ENCODE assay signal across 30 mouse cellular contexts in the genomic region with DNA sequence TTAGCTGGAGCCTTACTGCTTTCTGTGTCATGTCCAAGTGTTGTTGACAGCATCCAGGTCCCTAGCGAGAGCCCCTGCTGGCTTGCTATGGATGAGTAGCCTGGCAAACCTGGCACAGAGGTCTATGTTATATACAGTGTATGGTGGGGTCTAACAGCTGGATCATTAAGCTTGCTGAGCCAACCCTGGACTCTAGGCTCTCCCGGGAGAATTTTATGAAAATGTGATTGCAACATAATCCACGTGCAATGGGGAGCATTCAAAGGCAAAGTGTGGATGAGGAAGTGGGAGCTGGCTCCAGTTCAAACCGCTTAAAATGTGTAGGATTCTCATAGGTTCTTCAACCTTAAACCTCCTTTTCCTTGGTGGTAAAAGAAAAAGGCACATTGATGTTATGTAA.
A peak's percentile ranks its signal among the peaks of the same experiment; 100 is the strongest.
DNase-seq lines count a peak whose midpoint lies in the region; ATAC-seq and TF ChIP-seq lines count a peak whose summit lies in the region.
"Had no signal": no experiment of that assay in that cellular context is flagged by ENCODE, and none has a peak within 500 bp of the region (broad histone marks: within the 10 kb centered on the region; RNA-seq: fewer than 3 reads in every experiment).

No protein-coding gene starts in this region.

- no peak for TF ChIP-seq CTCF in lung, embryonic 14.5 days (IDR thresholded peaks at IDR 0.05; ENCODE audit: low read depth)

- peak; percentile 56 for DNase-seq in lung, embryonic 14.5 days
- DNase-seq in lung, postnatal 14 days = no peak
- DNase-seq in midbrain, embryonic 11.5 days (ENCODE audit: low spot score, missing footprints) = peak; percentile 14
- DNase-seq in NIH3T3 (ENCODE audit: low read depth) = peak; percentile 63
- DNase-seq in left cerebral cortex, postnatal 25 days (ENCODE audit: low spot score in 2 of 2) = no peak
- DNase-seq: adrenal gland, postnatal 14 days; B cell, adult 2 months; cerebellum, adult 11 months; cerebellum, adult 9-10 months; cerebellum, postnatal 36 days; embryo, embryonic 11 days; forebrain, postnatal 0 days; heart, postnatal 10 days; kidney, adult 9 months; kidney, postnatal 10 days; layer of hippocampus, adult 9-11 months; liver, embryonic 13.5 days; right cerebral cortex, postnatal 25 days; thymus, postnatal 14 days had no signal

- H3K36me3 ChIP-seq in lung, embryonic 14.5 days (ENCODE audit: insufficient read depth) = no peaks in the 10 kb centered on the region
- H3K36me3 ChIP-seq in midbrain, embryonic 11.5 days (ENCODE audit: control insufficient read depth, insufficient read depth, low read length) = no peaks in the 10 kb centered on the region
- H3K36me3 ChIP-seq in midbrain, embryonic 16.5 days (ENCODE audit: control insufficient read depth, insufficient read depth, low read length) = no peaks in the 10 kb centered on the region
- H3K36me3 ChIP-seq: embryonic facial prominence, embryonic 13.5 days; forebrain, embryonic 12.5 days; heart, embryonic 13.5 days; limb, embryonic 15.5 days; liver, embryonic 13.5 days; midbrain, embryonic 15.5 days had no signal

- no peaks in the 10 kb centered on the region for H3K9me3 ChIP-seq in lung, embryonic 14.5 days (ENCODE audit: low read depth, low read length)
- no peaks in the 10 kb centered on the region for H3K9me3 ChIP-seq in midbrain, embryonic 11.5 days (ENCODE audit: control insufficient read depth, low read length)
- H3K9me3 ChIP-seq in midbrain, embryonic 16.5 days (replicated peaks; ENCODE audit: control insufficient read depth, low read length, poor library complexity, severe bottlenecking) = no peaks in the 10 kb centered on the region
- H3K9me3 ChIP-seq: forebrain, embryonic 12.5 days; heart, embryonic 13.5 days; limb, embryonic 15.5 days; liver, embryonic 13.5 days; midbrain, embryonic 15.5 days had no signal

- intact Hi-C loops in left cerebral cortex, postnatal 25 days (cut with DNase I) = no loop called here

- H3K4me1 ChIP-seq in lung, embryonic 14.5 days (ENCODE audit: insufficient read depth) = no peaks in the 10 kb centered on the region
- no peaks in the 10 kb centered on the region for H3K4me1 ChIP-seq in midbrain, embryonic 11.5 days (ENCODE audit: control insufficient read depth, insufficient read depth, low read length)
- H3K4me1 ChIP-seq in midbrain, embryonic 16.5 days (ENCODE audit: control insufficient read depth, insufficient read depth, low read length) = no peaks in the 10 kb centered on the region
- H3K4me1 ChIP-seq: embryonic facial prominence, embryonic 13.5 days; forebrain, embryonic 12.5 days; liver, embryonic 13.5 days; midbrain, embryonic 15.5 days had no signal

- ATAC-seq in lung, embryonic 14.5 days (ENCODE audit: insufficient read depth) = peak; percentile 65; the same call in 1 of the 2 replicates
- no peak for ATAC-seq in midbrain, embryonic 11.5 days (ENCODE audit: low FRiP score)
- no peak for ATAC-seq in midbrain, embryonic 16.5 days
- peak; percentile 70 for ATAC-seq in megakaryocyte progenitor cell, adult 5-6 weeks (replicated peaks; ENCODE audit: poor library complexity)
- ATAC-seq: forebrain, postnatal 0 days; intestine, postnatal 0 days; midbrain, embryonic 15.5 days had no signal

- H3K27ac ChIP-seq in lung, embryonic 14.5 days (ENCODE audit: low read depth) = no peak overlapping the region
- H3K27ac ChIP-seq in midbrain, embryonic 11.5 days (ENCODE audit: low read depth, low read length) = no peak overlapping the region
- no peak overlapping the region for H3K27ac ChIP-seq in midbrain, embryonic 16.5 days (ENCODE audit: low read length)
- H3K27ac ChIP-seq: embryonic facial prominence, embryonic 13.5 days; forebrain, embryonic 12.5 days; heart, embryonic 13.5 days; hindbrain, embryonic 14.5 days; left cerebral cortex, adult 2 months; limb, embryonic 15.5 days; liver, embryonic 13.5 days; midbrain, embryonic 15.5 days had no signal

- H3K27me3 ChIP-seq in lung, embryonic 14.5 days (ENCODE audit: insufficient read depth, low read length) = no peaks in the 10 kb centered on the region
- H3K27me3 ChIP-seq in midbrain, embryonic 11.5 days (ENCODE audit: control insufficient read depth, insufficient read depth, low read length) = no peaks in the 10 kb centered on the region
- H3K27me3 ChIP-seq in midbrain, embryonic 16.5 days (ENCODE audit: control insufficient read depth, insufficient read depth, low read depth, low read length) = no peaks in the 10 kb centered on the region
- H3K27me3 ChIP-seq: CH12.LX; embryonic facial prominence, embryonic 13.5 days; forebrain, embryonic 12.5 days; heart, embryonic 13.5 days; limb, embryonic 15.5 days; liver, embryonic 13.5 days; midbrain, embryonic 15.5 days had no signal

- no peak overlapping the region for H3K4me3 ChIP-seq in lung, embryonic 14.5 days (ENCODE audit: low read depth, low read length)
- no peak overlapping the region for H3K4me3 ChIP-seq in midbrain, embryonic 11.5 days (ENCODE audit: low read depth, low read length)
- H3K4me3 ChIP-seq in midbrain, embryonic 16.5 days (ENCODE audit: low read depth, low read length) = no peak overlapping the region
- H3K4me3 ChIP-seq: embryonic facial prominence, embryonic 13.5 days; forebrain, embryonic 12.5 days; heart, embryonic 13.5 days; left cerebral cortex, adult 2 months; limb, embryonic 15.5 days; liver, embryonic 13.5 days; midbrain, embryonic 15.5 days had no signal

- 36% methylated on average over 4 of the region's 4 CpGs for WGBS in lung, embryonic 14.5 days
- 83% methylated on average over 4 of the region's 4 CpGs for WGBS in midbrain, embryonic 11.5 days
- WGBS in midbrain, embryonic 16.5 days = 78% methylated on average over 4 of the region's 4 CpGs

- no peak overlapping the region for H3K4me2 ChIP-seq in lung, embryonic 14.5 days
- H3K4me2 ChIP-seq in midbrain, embryonic 11.5 days = no peak overlapping the region
- H3K4me2 ChIP-seq in midbrain, embryonic 16.5 days (ENCODE audit: low read length) = no peak overlapping the region
- H3K4me2 ChIP-seq: embryonic facial prominence, embryonic 13.5 days; forebrain, embryonic 12.5 days; heart, embryonic 13.5 days; hindbrain, embryonic 14.5 days; limb, embryonic 15.5 days; liver, embryonic 13.5 days; midbrain, embryonic 15.5 days had no signal

- H3K9ac ChIP-seq in lung, embryonic 14.5 days = no peak overlapping the region
- H3K9ac ChIP-seq in midbrain, embryonic 11.5 days (ENCODE audit: low read length) = no peak overlapping the region
- H3K9ac ChIP-seq in midbrain, embryonic 16.5 days (ENCODE audit: low read depth, low read length) = no peak overlapping the region
- H3K9ac ChIP-seq: embryonic facial prominence, embryonic 13.5 days; forebrain, embryonic 12.5 days; forebrain, postnatal 0 days; heart, embryonic 13.5 days; hindbrain, embryonic 14.5 days; limb, embryonic 15.5 days; liver, embryonic 13.5 days; midbrain, embryonic 15.5 days had no signal

Comparison
In these comparisons a context has a peak if more than half of its experiments do, and no peak if none do; other contexts are left out.
1. DNase-seq: peak in lung, embryonic 14.5 days (single experiment), midbrain, embryonic 11.5 days (single experiment) and NIH3T3 (single experiment); none in lung, postnatal 14 days (single experiment) and left cerebral cortex, postnatal 25 days (0 of 2).
2. ATAC-seq: peak in lung, embryonic 14.5 days (single experiment) and megakaryocyte progenitor cell, adult 5-6 weeks (single experiment); none in midbrain, embryonic 11.5 days (single experiment) and midbrain, embryonic 16.5 days (single experiment).